Mouse (Mus musculus) heart, adult 2 months (tissue): ENCODE measurements around the gene Gm11034.

Source experiments
- CTCF ChIP-seq: fragments of 200-600 bp; IDR thresholded peaks from 2 replicates; pipeline ENCODE4 v1.8.1; 2022; ENCODE audit warnings: antibody characterized with exemption, mild to moderate bottlenecking, moderate library complexity
- EP300 ChIP-seq: fragments of 200-500 bp; IDR thresholded peaks from 2 replicates; pipeline ENCODE4 v1.6.1; 2011; ENCODE audit warnings: low read depth, low read length, control low read depth; ENCODE audit not compliant: insufficient read depth
- POLR2A ChIP-seq: fragments of 200-500 bp; IDR thresholded peaks from 2 replicates; pipeline ENCODE4 v1.6.1; 2011; ENCODE audit warnings: mild to moderate bottlenecking, low read depth, low read length, control low read depth; ENCODE audit not compliant: insufficient read depth

- no peak for TF ChIP-seq CTCF
- TF ChIP-seq POLR2A, result no peak
- no peak for TF ChIP-seq EP300
Measured at GRCm38 (mm10) chr8:72240403-72240763, 26.9 kb upstream of the Gm11034 start.
